Mouse (Mus musculus) embryonic fibroblast, embryonic 13.5 days (primary cell): ENCODE measurements at regions not wholly inside any gene's neighbourhood (a gene's known extent, or its start where the extent isn't known, plus 50 kb on each side); places are given as distances from the start of the nearest gene placed in this dataset.

ENCODE experiments used
- CTCF ChIP-seq: IDR thresholded peaks from 2 replicates; pipeline ENCODE4 v1.5.1; 2011; ENCODE audit warnings: mild to moderate bottlenecking, control low read depth, low read length, moderate library complexity, borderline replicate concordance; ENCODE audit not compliant: insufficient read depth
- POLR2A ChIP-seq: IDR thresholded peaks from 2 replicates; pipeline ENCODE4 v1.6.1; 2011; ENCODE audit warnings: low read depth, mild to moderate bottlenecking, control low read depth, low read length, moderate library complexity

DNA sequence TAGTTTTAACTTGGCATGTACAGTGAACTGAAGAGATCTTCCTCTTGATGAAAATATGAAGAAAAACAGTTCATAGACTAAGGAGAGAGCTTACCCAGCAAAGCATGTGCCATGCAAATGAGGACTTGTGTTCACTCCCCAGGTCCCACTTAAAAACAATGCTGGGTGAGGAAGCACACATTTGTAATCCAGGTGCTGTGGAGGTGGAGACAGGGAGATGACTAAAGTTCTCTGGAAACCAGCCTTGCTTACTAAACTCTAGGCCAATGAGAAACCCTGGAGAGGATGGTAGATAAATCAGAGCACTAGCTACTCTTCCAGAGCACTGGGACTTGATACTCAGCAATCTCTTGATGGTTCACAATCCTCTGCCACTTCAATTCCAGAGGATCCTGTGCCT, 678.8 kb downstream of the Actr3 start:
- TF ChIP-seq CTCF (no peak), POLR2A (no peak)
